Mouse (Mus musculus) kidney, adult 18-20 months (tissue): ENCODE data around the gene Gad2.
"Not testable (repeated sequence)": the region's sequence is repeated elsewhere in the genome, so short reads cannot be mapped to it uniquely, and the experiment has no call there.

ENCODE experiments used
- DNase-seq: peaks from one replicate; pipeline ENCODE4 v3.0.0; 2021

The Gad2 gene

GRCm38 (mm10) chr2:22621828-22622731 lies at the start of gene Gad2:
Gad2 (plus strand) TSS chr2:22622205.
- peak; percentile 10 for DNase-seq

GRCm38 (mm10) chr2:22587469-22588169 lies 34.4 kb upstream of the Gad2 start:
- not testable (repeated sequence) for DNase-seq

- DNase-seq: not testable (repeated sequence)
Measured at GRCm38 (mm10) chr2:22588170-22588541, 33.8 kb upstream of the Gad2 start.

- DNase-seq: not testable (repeated sequence)
Measured at GRCm38 (mm10) chr2:22588673-22589381, 33.2 kb upstream of the Gad2 start.

GRCm38 (mm10) chr2:22589382-22590205 lies 32.4 kb upstream of the Gad2 start:
- DNase-seq: not testable (repeated sequence)

- no peak for DNase-seq
Measured at GRCm38 (mm10) chr2:22590206-22590490, 31.9 kb upstream of the Gad2 start.

GRCm38 (mm10) chr2:22617951-22618350 lies 4.1 kb upstream of the Gad2 start:
- DNase-seq: no peak

- DNase-seq: no peak
Measured at GRCm38 (mm10) chr2:22619416-22619815, 2.6 kb upstream of the Gad2 start.

- no peak for DNase-seq
Measured at GRCm38 (mm10) chr2:22620030-22620429, 2.0 kb upstream of the Gad2 start.

- no peak for DNase-seq
Measured at GRCm38 (mm10) chr2:22620534-22620933, 1.5 kb upstream of the Gad2 start.

GRCm38 (mm10) chr2:22620978-22621827 lies 802 bp upstream of the Gad2 start:
- DNase-seq: no peak

- peak; percentile 15 for DNase-seq
Measured at GRCm38 (mm10) chr2:22623111-22624070, 1.4 kb downstream of the Gad2 start.

GRCm38 (mm10) chr2:22624188-22624975 lies 2.4 kb downstream of the Gad2 start:
- DNase-seq: no peak

- no peak for DNase-seq
Measured at GRCm38 (mm10) chr2:22625096-22625960, 3.3 kb downstream of the Gad2 start.

GRCm38 (mm10) chr2:22627147-22627666 lies 5.2 kb downstream of the Gad2 start:
- DNase-seq: no peak

- DNase-seq: no peak
Measured at GRCm38 (mm10) chr2:22627819-22628432, 5.9 kb downstream of the Gad2 start.

GRCm38 (mm10) chr2:22634766-22635165 lies 12.8 kb downstream of the Gad2 start:
- DNase-seq: no peak

GRCm38 (mm10) chr2:22646134-22646533 lies 24.1 kb downstream of the Gad2 start:
- DNase-seq: no peak
